Mouse (Mus musculus) fat pad, adult 2 months (tissue): Measurements from ENCODE around the gene Thada.
"Not testable (repeated sequence)": the region's sequence is repeated elsewhere in the genome, so short reads cannot be mapped to it uniquely, and the experiment has no call there.

Experiments
- DNase-seq: peaks from one replicate; pipeline ENCODE4 v3.0.0-alpha.2; 2011; ENCODE audit warnings: low read depth, low spot score; ENCODE audit errors: extremely low read depth

Thada gene

DNA sequence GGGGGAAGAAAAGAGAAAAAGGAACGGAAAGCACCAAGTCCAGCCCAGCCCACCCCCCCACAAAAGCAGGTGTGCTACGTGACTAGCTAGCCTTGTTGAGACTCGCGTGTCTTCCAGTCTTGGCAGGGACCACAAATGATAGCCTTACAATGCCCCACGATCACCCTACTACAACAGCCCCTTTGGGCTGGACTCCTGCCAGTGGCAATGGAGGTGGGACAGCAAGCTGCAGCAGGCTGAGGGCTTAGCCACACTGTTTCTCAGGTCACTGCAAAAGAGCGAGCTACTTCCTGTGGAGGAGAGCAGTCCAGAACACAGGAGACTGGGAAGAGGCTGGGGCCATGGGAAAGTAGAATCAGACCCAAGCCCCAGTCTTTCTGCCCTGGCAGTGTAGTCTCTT is 201.7 kb downstream of the Thada start:
- DNase-seq = no peak

DNA sequence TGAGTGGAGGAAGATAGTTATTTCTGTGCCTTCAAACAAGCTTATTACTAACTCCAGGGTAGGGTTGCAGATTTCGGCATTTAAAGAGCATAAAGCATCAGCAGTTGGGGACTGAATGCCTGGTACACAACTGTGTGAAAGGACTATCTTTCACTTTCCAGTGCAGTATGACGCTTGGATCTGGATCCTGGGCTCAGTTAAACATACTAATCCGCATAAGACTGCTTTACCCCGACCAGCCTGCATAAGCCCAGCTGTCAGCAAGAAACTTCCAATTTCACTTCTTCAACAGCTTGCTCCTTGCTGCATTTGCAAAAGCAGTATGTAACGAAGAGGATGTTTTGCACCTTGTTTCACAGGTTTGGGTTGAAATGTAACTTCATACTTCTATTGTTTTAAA is 202.4 kb downstream of the Thada start:
- no peak for DNase-seq

DNA sequence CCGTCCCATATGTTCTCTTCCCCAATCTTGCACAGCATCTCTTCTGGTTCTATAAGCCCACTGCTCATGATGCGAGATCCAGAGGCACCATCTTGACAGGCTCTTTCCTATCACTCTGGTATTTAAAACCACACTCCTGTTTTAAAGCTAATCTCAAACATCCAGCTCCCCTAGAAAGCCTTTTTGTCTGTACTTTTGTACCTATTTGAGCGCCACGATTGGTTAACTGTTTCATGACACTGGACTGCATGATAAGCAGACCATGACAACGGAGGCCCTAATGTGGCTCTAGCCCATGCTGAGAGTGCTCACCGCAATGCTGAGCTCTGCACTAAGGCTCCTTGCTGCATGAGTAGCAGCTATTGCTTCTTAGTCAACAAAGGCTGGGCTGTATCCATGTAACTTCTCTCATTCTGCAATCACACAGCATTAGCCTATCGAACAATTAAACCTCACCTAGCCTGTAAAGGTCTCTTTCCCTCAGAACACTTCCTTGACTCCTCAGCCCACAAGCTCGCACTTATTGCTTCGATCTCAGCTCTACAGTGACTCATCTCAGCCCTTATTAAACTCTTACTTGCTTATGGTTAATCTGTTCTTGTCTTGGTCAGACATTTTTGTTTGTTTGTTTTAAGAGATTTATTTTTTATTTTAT is 203.6 kb downstream of the Thada start:
- DNase-seq = no peak

DNA sequence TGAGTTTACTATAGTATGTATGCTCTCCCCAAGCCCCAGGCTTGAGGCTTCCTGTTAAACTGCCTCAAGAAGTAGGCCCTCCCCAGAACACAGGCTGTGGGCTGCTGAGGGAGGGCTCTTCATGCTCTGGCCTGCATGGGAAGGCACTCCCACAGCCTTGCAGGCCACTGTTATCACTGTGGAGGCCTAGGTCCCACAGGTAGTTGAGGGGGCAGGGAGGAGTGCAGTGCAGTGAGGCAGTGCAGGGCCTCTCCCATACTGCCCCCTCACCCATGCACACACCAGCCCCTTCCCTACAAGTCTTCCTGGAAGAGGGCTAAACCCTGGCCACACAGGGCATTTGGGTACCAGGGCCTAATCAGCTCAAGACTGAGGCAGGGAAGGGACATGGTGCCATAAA is 205.0 kb downstream of the Thada start:
- DNase-seq = no peak

DNA sequence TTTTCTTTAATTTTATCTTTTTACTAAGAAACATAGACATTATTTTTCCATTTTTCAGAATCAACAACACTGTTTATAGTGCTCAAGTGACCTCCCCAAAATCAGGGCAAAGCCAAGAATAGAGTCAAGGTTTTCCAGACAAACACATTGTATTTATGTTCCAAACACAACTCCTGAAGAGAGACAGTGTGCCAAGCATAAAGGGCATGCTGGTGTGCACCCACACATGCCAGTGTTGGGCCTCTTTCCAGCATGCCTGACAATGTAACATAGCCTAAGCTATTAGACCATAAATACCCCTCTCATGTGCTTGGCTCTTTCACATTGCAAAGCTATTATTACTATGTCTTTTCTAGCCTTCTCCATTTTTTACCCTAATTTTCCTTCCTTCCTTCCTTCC is 205.8 kb downstream of the Thada start:
- no peak for DNase-seq

DNA sequence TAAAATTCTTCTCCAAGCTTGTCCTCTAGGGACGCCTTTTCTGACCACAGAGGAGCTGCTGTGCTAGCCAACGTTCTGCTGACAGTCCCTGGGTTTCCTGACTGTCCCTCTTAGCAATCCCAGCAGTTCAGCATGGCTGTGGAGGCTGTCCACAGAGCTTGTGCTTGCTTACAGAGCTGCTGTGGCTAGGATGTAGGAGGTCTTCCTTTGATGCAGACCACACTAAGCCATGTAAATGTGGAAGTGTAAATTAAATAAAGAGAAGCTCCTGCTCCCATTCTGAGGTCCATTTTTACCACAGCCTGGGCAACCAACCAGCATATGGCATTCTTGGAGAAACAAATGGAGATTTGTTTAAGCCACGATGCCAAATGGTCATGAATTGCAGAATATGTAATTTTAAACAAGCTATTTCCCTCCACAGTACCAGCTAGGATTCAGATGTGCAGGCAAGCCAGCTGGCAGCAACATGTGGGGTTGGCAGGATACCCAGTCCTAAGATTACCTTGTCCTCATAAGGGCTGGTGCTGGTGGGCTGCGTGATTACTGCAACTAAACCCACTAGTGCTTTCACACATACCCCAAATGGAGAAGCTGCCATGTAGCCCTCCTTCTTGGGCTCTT is 207.3 kb downstream of the Thada start:
- DNase-seq = no peak

DNA sequence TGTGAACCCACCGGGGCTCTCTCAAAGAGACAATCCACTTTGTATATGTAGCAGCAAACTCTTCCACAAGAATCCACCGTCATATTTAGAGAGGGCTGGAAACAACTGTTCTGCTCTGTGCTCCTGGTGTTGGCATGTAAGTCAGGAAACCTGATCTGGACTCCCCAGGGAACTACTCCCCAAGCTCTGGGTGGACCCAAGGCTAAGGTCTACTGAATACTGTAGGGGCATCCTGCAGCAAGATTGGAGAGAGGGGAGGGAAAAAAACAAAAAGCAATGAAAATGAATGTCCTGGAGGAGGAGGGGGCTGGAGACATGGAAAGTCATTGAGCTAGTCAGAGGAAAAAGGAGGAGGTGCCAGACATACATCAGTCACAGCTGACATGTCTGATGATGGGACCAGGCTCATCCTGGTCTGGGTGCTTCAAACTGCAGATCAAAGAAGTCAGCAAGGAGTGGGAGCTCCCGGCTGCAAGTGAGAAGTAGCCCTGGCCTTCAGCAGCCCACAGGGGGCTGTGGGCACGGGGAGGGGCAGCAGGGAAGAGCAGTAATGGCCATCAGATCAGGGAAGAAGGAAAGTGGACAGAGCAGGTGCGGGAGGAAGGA is 208.0 kb downstream of the Thada start:
- DNase-seq = no peak

DNA sequence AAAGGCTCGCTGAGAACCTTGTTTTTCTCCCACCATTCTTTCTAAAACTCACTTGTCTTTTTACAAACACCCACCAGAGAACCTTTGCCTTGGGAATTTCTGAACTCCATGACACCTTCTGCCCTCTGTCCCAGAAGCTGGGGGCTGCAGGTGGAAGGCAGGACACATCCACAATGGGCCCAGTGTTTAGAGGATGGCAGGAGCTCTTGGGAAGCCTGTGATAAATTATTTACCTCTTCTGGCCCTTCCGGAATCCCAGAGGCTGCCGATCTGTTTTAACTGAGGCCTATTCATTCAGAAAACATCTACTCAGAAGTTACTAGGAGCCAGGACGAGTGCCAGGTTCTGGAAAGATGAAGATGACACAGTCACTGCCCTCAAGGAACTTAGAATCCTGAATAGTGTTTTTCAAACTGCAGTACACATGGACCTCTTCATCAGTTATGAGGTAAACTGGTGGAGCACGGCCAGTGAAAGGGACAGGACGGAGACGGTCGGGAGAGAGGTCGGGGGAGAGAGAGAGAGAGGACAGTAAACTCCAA is 209.7 kb downstream of the Thada start:
- no peak for DNase-seq

DNA sequence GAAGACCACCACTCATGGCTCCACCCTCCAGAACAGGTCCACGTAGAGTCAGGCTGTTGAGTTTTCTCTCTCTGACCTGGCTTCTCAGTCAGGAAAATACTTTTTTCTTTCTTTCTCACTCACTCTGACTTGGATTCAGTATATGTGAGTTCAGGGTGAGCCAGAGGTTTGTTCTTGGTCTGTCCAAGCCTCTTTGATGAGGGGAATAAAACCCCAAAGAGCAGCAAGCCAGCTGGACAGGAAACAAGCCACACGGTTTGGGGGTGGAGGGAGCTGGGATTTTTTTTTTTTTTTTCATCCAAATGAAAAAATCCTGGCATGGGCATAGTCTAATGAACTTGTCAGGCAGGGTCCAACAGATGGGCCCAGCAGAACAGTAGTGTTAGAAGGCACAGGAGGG is 210.2 kb downstream of the Thada start:
- DNase-seq = no peak

DNA sequence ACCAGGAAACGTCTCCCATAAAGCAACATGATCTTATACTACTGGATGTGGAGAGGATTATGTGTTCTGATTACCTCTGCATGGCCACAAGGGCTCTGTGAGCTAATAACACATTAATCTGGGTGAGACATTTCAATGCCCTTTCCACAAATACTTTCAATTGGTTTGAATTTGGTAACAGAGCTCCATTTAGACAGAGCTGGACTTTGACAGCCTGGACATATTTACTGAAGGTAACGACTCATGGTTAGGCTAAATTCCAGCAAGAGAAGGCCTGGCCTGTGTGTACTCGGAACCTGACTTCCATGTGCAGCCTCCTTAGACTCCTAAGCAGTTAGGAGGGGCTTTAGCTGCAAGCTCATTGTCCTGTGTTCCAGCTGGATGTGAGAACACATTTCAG is 214.6 kb downstream of the Thada start:
- no peak for DNase-seq

DNA sequence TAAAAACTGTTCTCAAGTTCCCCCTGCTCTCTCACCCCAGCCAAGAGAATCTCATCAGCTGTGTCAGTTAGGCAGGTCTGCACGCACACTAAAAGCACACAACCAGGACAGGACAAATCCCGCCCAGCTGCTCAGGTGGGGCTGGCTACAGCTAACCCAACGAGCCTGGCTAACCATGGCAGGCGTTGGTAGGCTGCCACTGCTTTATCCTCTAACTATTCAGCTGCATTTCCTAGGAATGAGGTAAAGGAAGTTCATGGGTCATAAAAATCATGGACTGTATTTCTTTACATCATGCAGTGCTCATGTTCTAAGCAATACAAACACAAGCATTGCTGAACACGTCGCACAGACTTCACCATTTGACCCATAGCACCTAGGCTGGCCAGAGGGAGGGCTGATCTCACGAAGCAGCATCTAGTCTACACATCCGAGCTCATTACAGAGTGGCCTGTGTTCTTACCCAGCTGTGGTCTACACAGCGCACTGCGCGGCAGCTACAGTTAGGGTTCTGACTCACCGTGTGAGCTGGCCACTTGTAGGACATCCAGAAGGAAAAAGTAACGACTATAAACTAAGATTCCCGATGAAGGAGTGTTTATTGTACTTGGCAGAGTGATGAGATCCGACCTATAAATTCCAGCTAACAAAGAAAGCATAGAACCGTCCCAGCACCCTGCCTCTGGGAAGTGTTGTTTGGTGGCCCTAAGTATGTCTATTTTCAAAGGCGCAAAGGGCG is 221.7 kb downstream of the Thada start:
- no peak for DNase-seq

DNA sequence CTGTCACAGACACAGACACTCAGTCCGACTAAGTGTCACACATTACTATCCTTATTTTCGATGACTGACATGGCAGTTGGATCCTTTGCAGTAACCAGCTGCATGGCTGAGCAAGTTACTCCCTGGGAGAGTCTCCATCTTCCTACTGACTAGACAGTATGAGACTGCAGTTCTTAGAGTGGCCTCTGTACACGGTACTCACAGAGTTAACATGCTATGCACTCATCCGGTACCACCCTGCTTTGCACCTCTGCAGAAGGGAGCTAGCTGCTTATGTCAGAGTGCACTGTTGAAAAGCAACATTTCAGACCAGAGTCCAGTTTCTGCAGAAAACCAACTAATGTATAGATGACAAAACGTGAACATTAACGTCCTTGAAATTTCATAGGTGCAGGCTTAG is 222.2 kb downstream of the Thada start:
- no peak for DNase-seq

DNA sequence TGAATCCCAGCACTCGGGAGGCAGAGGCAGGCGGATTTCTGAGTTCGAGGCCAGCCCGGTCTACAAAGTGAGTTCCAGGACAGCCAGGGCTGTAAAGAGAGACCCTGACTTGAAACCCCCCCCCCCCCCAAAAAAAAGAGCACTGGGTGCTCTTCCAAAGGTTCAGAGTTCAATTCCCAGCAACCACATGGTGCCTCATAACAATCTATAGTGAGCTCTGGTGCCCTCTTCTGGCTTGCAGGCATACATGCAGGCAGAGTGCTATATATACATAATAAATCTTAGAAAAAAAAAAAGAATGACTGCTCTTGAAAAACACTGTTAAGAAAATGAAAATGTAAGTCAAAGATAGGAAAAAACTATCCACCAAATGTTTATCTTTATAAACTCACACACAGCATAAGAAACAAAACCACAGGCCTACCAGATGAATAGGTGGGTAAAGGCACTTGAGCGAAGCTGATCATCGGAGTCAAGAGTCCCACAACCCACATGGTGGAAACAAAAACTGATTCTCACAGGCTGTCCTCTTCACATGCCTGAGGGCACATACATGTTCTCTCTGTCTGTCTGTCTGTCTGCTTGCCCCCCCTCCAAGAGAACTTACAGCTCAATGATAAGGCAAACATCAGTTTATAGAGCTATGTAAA is 224.6 kb downstream of the Thada start:
- DNase-seq = no peak

DNA sequence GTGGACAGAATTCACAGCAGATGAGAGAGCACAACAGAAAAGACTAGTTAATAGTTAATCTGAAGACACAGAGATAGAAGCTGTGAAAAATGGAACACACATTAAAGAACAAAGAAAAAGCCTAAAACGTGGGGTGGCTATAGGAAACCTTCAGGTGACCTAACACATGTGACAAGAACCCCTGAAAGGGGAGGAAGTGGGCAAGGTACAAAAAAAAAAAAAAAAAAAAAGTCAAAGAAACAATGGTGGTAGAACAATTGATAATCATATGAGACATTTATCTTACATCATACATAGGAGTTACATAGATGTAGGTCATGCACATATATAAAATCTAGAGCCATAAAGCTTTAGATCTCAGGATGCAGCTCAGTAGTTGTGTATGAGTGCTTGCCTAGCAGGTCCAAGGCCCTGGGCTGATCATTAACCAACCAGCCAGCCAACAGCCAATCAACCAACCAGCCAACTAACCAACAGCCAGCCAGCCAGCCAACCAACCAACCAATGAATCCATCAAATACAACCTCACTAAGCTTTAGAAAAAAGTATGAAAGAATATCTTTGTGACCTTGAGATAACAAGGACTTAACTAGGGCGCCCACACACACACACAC is 226.2 kb downstream of the Thada start:
- DNase-seq = no peak

DNA sequence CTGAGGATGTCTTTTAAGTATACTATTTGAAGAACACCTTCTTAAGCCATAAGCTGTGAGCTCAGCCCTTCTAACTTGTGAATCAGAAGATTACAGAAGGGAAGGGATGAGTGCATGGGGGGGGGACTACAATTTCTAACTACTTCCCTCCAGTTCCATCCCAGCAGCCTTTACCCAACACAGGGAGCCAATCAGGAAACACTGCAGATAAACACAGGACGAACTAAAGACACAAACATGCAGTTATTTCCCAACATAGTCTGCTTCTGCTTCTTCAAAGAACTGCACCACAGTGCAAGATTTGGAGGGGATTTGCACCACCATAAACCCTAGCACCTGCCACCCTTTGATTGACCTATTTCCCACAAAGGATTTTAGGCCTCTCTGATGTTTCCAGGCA is 227.8 kb downstream of the Thada start:
- DNase-seq = no peak

DNA sequence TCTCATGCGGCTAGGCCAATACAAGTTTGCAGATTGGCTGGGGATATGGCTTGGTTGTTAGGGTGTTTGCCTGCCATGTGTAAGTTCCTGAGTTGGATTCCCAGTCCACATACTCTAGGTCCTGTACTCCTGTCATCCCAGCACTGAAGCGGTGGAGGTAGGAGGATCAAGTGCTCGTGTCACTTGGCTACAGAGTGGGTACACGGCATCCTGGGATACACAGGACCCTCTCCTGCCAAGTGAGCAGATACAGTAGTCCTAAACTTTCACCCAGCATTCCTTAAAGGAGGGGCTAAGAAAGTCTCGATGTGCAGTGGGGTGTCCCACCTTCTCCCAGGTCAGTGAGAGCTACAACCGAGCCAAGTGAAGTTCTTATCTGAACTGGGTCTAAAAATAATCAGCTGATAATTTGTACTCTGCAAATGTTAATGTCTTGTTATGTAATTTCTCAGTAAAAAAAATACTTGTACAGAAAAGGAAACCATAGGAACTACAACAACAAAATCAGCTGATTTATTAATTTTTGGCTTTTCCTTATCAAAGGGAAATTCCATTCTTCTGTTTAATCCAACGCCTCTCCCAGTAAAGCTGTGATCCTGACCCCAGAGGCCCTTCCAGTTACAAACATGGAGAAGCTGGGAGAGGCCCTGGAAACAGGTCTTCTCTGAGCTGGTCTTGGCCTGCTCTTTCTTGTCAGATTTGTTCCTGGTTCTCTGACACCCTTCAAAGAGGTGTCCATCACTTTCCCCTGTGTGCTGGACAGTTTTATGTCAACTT is 229.0 kb downstream of the Thada start:
- DNase-seq = no peak

DNA sequence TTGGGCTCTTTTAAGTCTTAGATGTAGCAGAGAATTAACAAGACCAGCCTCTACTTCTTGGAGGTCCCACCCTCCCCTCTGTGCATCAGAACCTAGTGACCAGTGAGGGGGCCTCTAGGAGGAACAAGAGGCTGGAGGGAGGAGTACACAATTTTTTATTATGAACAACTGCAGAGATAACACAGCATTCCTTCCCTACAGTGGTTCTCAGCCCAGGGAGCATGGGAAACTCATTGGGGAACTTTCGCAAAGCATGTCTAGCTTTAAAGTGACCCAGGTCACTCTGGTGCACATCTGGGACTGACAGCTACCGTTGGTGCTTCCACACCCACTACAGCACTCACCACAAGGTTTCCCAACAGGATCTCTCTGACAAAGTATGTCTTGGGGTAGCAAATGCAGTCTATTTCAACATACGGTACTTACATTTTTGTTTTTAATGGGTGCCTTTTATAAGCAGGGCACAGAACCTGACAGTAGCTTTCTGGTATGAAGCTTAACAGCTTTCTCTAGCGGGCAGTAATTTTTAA is 230.5 kb downstream of the Thada start:
- no peak for DNase-seq

DNA sequence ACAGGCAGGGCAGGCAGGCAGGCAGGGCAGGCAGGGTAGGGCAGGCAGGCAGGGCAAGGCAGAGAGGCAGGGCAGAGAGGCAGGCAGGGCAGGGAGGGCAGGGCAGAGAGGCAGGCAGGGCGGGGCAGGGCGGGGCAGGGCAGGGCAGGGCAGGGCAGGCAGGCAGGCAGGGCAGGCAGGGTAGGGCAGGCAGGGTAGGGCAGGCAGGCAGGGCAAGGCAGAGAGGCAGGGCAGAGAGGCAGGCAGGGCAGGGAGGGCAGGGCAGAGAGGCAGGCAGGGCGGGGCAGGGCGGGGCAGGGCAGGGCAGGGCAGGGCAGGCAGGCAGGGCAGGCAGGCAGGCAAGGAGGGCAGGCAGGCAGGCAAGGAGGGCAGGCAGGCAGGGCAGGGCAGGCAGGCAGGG is 231.2 kb downstream of the Thada start:
- DNase-seq = not testable (repeated sequence)

DNA sequence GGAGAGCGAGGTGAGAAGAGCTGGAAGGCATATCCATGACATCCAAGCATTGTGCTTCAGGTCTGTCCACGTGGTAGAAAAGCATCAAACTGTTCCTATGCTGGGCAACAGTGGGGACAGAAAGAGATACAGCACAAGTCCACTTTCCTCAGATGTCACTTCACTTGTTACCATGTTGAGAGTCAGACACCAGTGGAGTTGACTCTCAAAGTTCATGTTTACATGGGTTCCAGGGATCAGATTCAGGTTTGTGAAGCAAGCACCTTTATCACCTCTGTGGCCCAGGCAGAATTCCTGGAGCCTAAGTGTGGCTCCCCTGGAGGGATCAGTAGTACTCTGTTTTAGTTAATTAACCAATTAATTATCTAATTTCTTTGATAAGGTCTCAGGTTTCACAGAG is 232.2 kb downstream of the Thada start:
- no peak for DNase-seq

DNA sequence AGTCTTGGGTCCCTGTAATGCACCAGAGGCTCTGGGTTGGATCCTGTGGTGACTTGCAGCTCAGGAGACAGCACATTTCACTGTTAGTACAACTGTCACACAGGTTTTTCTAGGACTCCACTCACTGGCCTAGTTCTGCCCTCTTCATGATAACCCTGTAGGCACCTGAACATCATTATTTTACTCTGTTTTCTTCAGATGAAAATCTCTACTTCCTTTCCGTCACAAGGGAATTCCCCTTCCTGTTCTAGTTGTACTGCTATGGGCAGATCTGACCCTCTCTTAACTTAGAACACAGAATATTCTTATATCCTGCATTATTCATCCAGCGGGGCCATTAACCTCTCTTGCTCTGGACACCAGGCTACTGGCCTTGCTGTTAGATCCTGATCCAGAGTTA is 234.6 kb downstream of the Thada start:
- DNase-seq = no peak
